Mouse (Mus musculus) kidney, adult 11 months (tissue): ENCODE results near the gene Slc7a4.
"Not testable (repeated sequence)": the region's sequence is repeated elsewhere in the genome, so short reads cannot be mapped to it uniquely, and the experiment has no call there.

Experiments
- DNase-seq: peaks from one replicate; pipeline ENCODE4 v3.0.0; 2022

The Slc7a4 gene

GRCm38 (mm10) chr16:17561128-17561750, 21.8 kb downstream of the Slc7a4 start, which contains the start of gene Lrrc74b:
Gene Lrrc74b (minus strand): TSS chr16:17561247.
- DNase-seq: peak; percentile 29

- no peak for DNase-seq
Observed at GRCm38 (mm10) chr16:17559396-17560027, 23.5 kb downstream of the Slc7a4 start.

- no peak for DNase-seq
Observed at GRCm38 (mm10) chr16:17558811-17559210, 24.2 kb downstream of the Slc7a4 start.

- peak; percentile 49 for DNase-seq
Observed at GRCm38 (mm10) chr16:17557947-17558480, 25.0 kb downstream of the Slc7a4 start.

GRCm38 (mm10) chr16:17556907-17557306, 26.1 kb downstream of the Slc7a4 start:
- no peak for DNase-seq

- no peak for DNase-seq
Observed at GRCm38 (mm10) chr16:17556180-17556579, 26.8 kb downstream of the Slc7a4 start.

- not testable (repeated sequence) for DNase-seq
Observed at GRCm38 (mm10) chr16:17554702-17555101, 28.3 kb downstream of the Slc7a4 start.

GRCm38 (mm10) chr16:17553910-17554685, 28.9 kb downstream of the Slc7a4 start:
- peak; percentile 88 for DNase-seq

GRCm38 (mm10) chr16:17552837-17553236, 30.2 kb downstream of the Slc7a4 start:
- no peak for DNase-seq

GRCm38 (mm10) chr16:17542632-17543031, 40.4 kb downstream of the Slc7a4 start:
- DNase-seq: no peak

- no peak for DNase-seq
Observed at GRCm38 (mm10) chr16:17536584-17536983, 46.4 kb downstream of the Slc7a4 start.

GRCm38 (mm10) chr16:17532676-17533329, 50.2 kb downstream of the Slc7a4 start:
- no peak for DNase-seq

GRCm38 (mm10) chr16:17532271-17532670, 50.7 kb downstream of the Slc7a4 start:
- peak; percentile 42 for DNase-seq

- DNase-seq: peak; percentile 95
Observed at GRCm38 (mm10) chr16:17530640-17531288, 52.2 kb downstream of the Slc7a4 start, which contains the start of gene Thap7. Gene Thap7 (minus strand): TSS chr16:17531136.

- DNase-seq: peak; percentile 23
Observed at GRCm38 (mm10) chr16:17529981-17530586, 52.9 kb downstream of the Slc7a4 start.

GRCm38 (mm10) chr16:17528276-17528675, 54.7 kb downstream of the Slc7a4 start:
- DNase-seq: no peak

GRCm38 (mm10) chr16:17527606-17528005, 55.4 kb downstream of the Slc7a4 start:
- DNase-seq: no peak

- DNase-seq: peak; percentile 61
Observed at GRCm38 (mm10) chr16:17526223-17526622, 56.8 kb downstream of the Slc7a4 start.

- DNase-seq: no peak
Observed at GRCm38 (mm10) chr16:17525524-17525923, 57.5 kb downstream of the Slc7a4 start.

GRCm38 (mm10) chr16:17524156-17524555, 58.9 kb downstream of the Slc7a4 start:
- no peak for DNase-seq
